Mouse (Mus musculus): ENCODE data around the gene Dppa5a. TPM values are rescaled to one million over a fixed set of nuclear protein-coding genes. Genes with fewer than 3 reads are reported as not detected.
"Not testable (repeated sequence)": the region's sequence is repeated elsewhere in the genome, so short reads cannot be mapped to it uniquely, and the experiment has no call there.

Dppa5a gene
- polyA plus RNA-seq, 1 experiment from 2014 or later = not detected

DNA sequence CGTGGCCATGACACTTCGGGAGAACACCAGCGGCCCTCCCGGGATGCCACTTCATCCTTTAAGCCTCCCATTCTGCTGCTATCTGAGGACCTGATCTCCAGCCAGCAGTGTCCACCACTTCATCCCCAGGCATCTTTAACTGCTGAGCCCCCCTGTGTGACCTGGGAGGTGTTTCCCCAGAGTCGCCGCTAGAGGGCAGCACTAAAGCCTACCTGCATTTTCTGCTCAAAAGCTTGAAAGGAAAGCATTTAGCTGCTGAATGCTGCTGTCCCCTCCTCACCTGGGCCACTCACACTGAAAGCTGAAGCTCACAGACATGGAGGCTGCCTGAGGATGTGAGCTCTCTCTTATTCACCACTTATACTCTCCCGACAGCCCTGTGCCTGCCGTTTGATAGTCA is 27.7 kb downstream of the Dppa5a start:
- H3K4me1 ChIP-seq (ENCODE audit: insufficient read depth); H3K9me3 ChIP-seq (ENCODE audit: low read depth, low read length); H3K9ac ChIP-seq; ATAC-seq (ENCODE audit: insufficient read depth); H3K36me3 ChIP-seq (ENCODE audit: insufficient read depth); H3K4me3 ChIP-seq (ENCODE audit: low read depth, low read length); H3K27me3 ChIP-seq (ENCODE audit: insufficient read depth, low read length); H3K4me2 ChIP-seq; H3K27ac ChIP-seq (ENCODE audit: low read depth): not testable (repeated sequence)
- 11% methylated on average over 8 of the region's 8 CpGs for WGBS
- peak; percentile 69 for DNase-seq
- peak; percentile 83 for TF ChIP-seq CTCF (IDR thresholded peaks at IDR 0.05; ENCODE audit: low read depth)

- H3K27ac ChIP-seq (ENCODE audit: low read depth); H3K4me1 ChIP-seq (ENCODE audit: insufficient read depth); H3K9ac ChIP-seq; H3K4me3 ChIP-seq (ENCODE audit: low read depth, low read length); H3K9me3 ChIP-seq (ENCODE audit: low read depth, low read length); H3K36me3 ChIP-seq (ENCODE audit: insufficient read depth); H3K4me2 ChIP-seq; H3K27me3 ChIP-seq (ENCODE audit: insufficient read depth, low read length): not testable (repeated sequence)
- peak; percentile 76 for DNase-seq
- ATAC-seq (ENCODE audit: insufficient read depth) = peak; percentile 79
These were observed 30.9 kb downstream of the Dppa5a start for GRCm38 (mm10) chr9:78337050-78337449.

- H3K27me3 ChIP-seq (ENCODE audit: insufficient read depth, low read length); H3K4me1 ChIP-seq (ENCODE audit: insufficient read depth); H3K9me3 ChIP-seq (ENCODE audit: low read depth, low read length); H3K36me3 ChIP-seq (ENCODE audit: insufficient read depth); DNase-seq; H3K4me2 ChIP-seq; ATAC-seq (ENCODE audit: insufficient read depth); H3K9ac ChIP-seq; H3K27ac ChIP-seq (ENCODE audit: low read depth); H3K4me3 ChIP-seq (ENCODE audit: low read depth, low read length): not testable (repeated sequence)
- WGBS = 50% methylated on average over 1 of the region's 1 CpGs
These were observed 40.7 kb downstream of the Dppa5a start, which contains the start of gene Omt2b for GRCm38 (mm10) chr9:78327289-78327688. Omt2b (plus strand) TSS chr9:78327589.

GRCm38 (mm10) chr9:78319499-78319898 is 48.5 kb downstream of the Dppa5a start:
- DNase-seq = peak; percentile 39
- H3K9me3 ChIP-seq (ENCODE audit: low read depth, low read length) = no peaks in the 10 kb centered on the region
- no peaks in the 10 kb centered on the region for H3K27me3 ChIP-seq (ENCODE audit: insufficient read depth, low read length)
- peak; percentile 69 for TF ChIP-seq CTCF (IDR thresholded peaks at IDR 0.05; ENCODE audit: low read depth)
- no peak overlapping the region for H3K9ac ChIP-seq
- no peaks in the 10 kb centered on the region for H3K4me1 ChIP-seq (ENCODE audit: insufficient read depth)
- no peak overlapping the region for H3K27ac ChIP-seq (ENCODE audit: low read depth)
- WGBS = 11% methylated on average over 1 of the region's 1 CpGs
- H3K4me2 ChIP-seq = no peak overlapping the region
- ATAC-seq (ENCODE audit: insufficient read depth) = no peak
- H3K4me3 ChIP-seq (ENCODE audit: low read depth, low read length) = no peak overlapping the region
- H3K36me3 ChIP-seq (ENCODE audit: insufficient read depth) = no peaks in the 10 kb centered on the region

Other genes with a start within 250 kb of the Dppa5a start
- 48.4 and 58.0 TPM in 2 replicates for gene Gsta4, start 185.4 kb downstream of the Dppa5a start, polyA plus RNA-seq (2014; fragmentation: Nextera tagmentation; extraction: Ambion mirVana)
- not detected in 2 replicates for gene Gsta1, start 137.5 kb downstream of the Dppa5a start, polyA plus RNA-seq (2014; fragmentation: Nextera tagmentation; extraction: Ambion mirVana)
- gene Gm3776, start 111.0 kb downstream of the Dppa5a start, polyA plus RNA-seq (2014; fragmentation: Nextera tagmentation; extraction: Ambion mirVana) = not detected in 2 replicates
- not detected in 2 replicates for gene Gm10639, start 78.3 kb downstream of the Dppa5a start, polyA plus RNA-seq (2014; fragmentation: Nextera tagmentation; extraction: Ambion mirVana)
- not detected in 2 replicates for gene Omt2a, start 53.4 kb downstream of the Dppa5a start, polyA plus RNA-seq (2014; fragmentation: Nextera tagmentation; extraction: Ambion mirVana)
- gene Omt2b, start 40.6 kb downstream of the Dppa5a start, polyA plus RNA-seq (2014; fragmentation: Nextera tagmentation; extraction: Ambion mirVana) = not detected in 2 replicates
- gene Gsta2, start 12.4 kb downstream of the Dppa5a start, polyA plus RNA-seq (2014; fragmentation: Nextera tagmentation; extraction: Ambion mirVana) = 0.21 TPM in 1 of 2 replicates, not detected in the other
- 1.7 and 2.9 TPM in 2 replicates for gene Ooep, start 10.5 kb upstream of the Dppa5a start, polyA plus RNA-seq (2014; fragmentation: Nextera tagmentation; extraction: Ambion mirVana)
- gene Ddx43, start 27.6 kb upstream of the Dppa5a start, polyA plus RNA-seq (2014; fragmentation: Nextera tagmentation; extraction: Ambion mirVana) = 0.14 and 0.18 TPM in 2 replicates
- 3.1 and 3.4 TPM in 2 replicates for gene Cgas, start 75.1 kb upstream of the Dppa5a start, polyA plus RNA-seq (2014; fragmentation: Nextera tagmentation; extraction: Ambion mirVana)
- gene Mto1, start 80.0 kb upstream of the Dppa5a start, polyA plus RNA-seq (2014; fragmentation: Nextera tagmentation; extraction: Ambion mirVana) = 25.0 and 26.8 TPM in 2 replicates
- 0.38 and 1.0 TPM in 2 replicates for gene Gm17324, start 80.6 kb upstream of the Dppa5a start, polyA plus RNA-seq (2014; fragmentation: Nextera tagmentation; extraction: Ambion mirVana)
- 5,431 and 5,487 TPM in 2 replicates for gene Eef1a1, start 121.0 kb upstream of the Dppa5a start, polyA plus RNA-seq (2014; fragmentation: Nextera tagmentation; extraction: Ambion mirVana)
- 12.2 and 12.7 TPM in 2 replicates for gene Slc17a5, start 219.9 kb upstream of the Dppa5a start, polyA plus RNA-seq (2014; fragmentation: Nextera tagmentation; extraction: Ambion mirVana)
- 14.2 and 14.4 TPM in 2 replicates for gene Cd109, start 247.4 kb upstream of the Dppa5a start, polyA plus RNA-seq (2014; fragmentation: Nextera tagmentation; extraction: Ambion mirVana)

Measured in lung, embryonic 14.5 days (tissue).